Mouse (Mus musculus) intestine, postnatal 0 days (tissue): ENCODE data around the gene Stx3. TPM values are rescaled to one million over a fixed set of nuclear protein-coding genes. Genes with fewer than 3 reads are reported as not detected.

Experiments
- ATAC-seq: fragments of 200-750 bp; cut with Nextera tagmentation; 2 replicates; pipeline ENCODE4 v1.8.0; 2017; ENCODE audit warnings: mild to moderate bottlenecking, moderate TSS enrichment, moderate library complexity
- H3K27ac ChIP-seq: fragments of 300-500 bp; sonication (generic); 2 replicates; pipeline ENCODE4 v1.5.1; 2014; ENCODE audit warnings: mild to moderate bottlenecking, low read depth, low read length, moderate library complexity
- H3K27me3 ChIP-seq: fragments of 300-500 bp; sonication (generic); replicated peaks from 2 replicates; pipeline ENCODE4 v1.6.1; 2014; ENCODE audit warnings: low read length, mixed read lengths; ENCODE audit not compliant: control insufficient read depth, insufficient read depth
- H3K36me3 ChIP-seq: fragments of 300-500 bp; sonication (generic); 2 replicates; pipeline ENCODE4 v1.6.1; 2014; ENCODE audit warnings: mild to moderate bottlenecking, moderate library complexity; ENCODE audit not compliant: control insufficient read depth, insufficient read depth
- H3K4me1 ChIP-seq: fragments of 300-500 bp; sonication (generic); replicated peaks from 2 replicates; pipeline ENCODE4 v1.6.1; 2014; ENCODE audit warnings: antibody characterized with exemption, low read length, mixed read lengths; ENCODE audit not compliant: control insufficient read depth, insufficient read depth
- H3K4me2 ChIP-seq: fragments of 300-500 bp; sonication (generic); replicated peaks from 2 replicates; pipeline ENCODE4 v1.6.1; 2014; ENCODE audit warnings: low read depth, mild to moderate bottlenecking, moderate library complexity
- H3K4me3 ChIP-seq: fragments of 300-500 bp; sonication (generic); 2 replicates; pipeline ENCODE4 v1.5.1; 2014; ENCODE audit warnings: low read depth, low read length
- H3K9ac ChIP-seq: fragments of 300-500 bp; sonication (generic); 2 replicates; pipeline ENCODE4 v1.6.1; 2014; ENCODE audit warnings: mild to moderate bottlenecking, low read depth, low read length
- H3K9me3 ChIP-seq: fragments of 300-500 bp; sonication (generic); 2 replicates; pipeline ENCODE4 v1.6.1; 2016; ENCODE audit warnings: mixed run types; ENCODE audit not compliant: control insufficient read depth
- CTCF ChIP-seq: sonication (generic); IDR thresholded peaks from 2 replicates; pipeline ENCODE4 v1.5.1; 2016; ENCODE audit warnings: low read depth, mild to moderate bottlenecking, control low read depth, antibody characterized with exemption, moderate library complexity
- WGBS: fragments of 180-500 bp; shearing (Covaris S2); extraction: QIAGEN DNeasy Blood & Tissue Kit; methylation state at CpG from one replicate; pipeline ENCODE4 v1.1.7; 2014; 5-methylcytosine and 5-hydroxymethylcytosine counted together
- polyA plus RNA-seq: library from polyadenylated mRNA; unstranded; fragments of >200 nt; fragmentation: Nextera tagmentation; extraction: Ambion mirVana; gene quantifications from 2 replicates; pipeline ENCODE4 v1.2.1, GENCODE M21; 2015

Stx3 gene
- polyA plus RNA-seq, 1 experiment from 2014 or later, result 125 TPM

DNA sequence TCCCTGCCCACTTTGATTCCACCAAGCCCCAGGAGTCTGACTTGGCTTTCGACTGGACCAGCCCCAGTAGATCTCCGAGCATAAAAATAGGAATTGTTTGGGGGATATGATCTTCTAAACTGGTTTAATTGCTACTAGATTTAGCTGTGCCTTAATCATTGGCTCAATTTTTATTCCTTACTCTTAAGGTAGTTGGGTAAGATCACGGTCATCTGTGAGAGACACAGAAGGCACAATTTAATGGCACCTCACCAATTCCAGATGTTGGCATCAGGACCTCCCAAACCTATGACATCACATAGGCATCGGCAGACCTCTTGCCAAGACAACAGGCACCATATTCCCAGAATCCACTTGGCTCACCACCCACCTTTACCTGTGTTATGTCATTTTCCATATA lies 19.9 kb upstream of the Stx3 start, which contains the start of gene Olfr1417:
Olfr1417 (minus strand) TSS at position 101 of the 400 bp plus-strand sequence.
- H3K27me3 ChIP-seq, result no peaks in the 10 kb centered on the region

DNA sequence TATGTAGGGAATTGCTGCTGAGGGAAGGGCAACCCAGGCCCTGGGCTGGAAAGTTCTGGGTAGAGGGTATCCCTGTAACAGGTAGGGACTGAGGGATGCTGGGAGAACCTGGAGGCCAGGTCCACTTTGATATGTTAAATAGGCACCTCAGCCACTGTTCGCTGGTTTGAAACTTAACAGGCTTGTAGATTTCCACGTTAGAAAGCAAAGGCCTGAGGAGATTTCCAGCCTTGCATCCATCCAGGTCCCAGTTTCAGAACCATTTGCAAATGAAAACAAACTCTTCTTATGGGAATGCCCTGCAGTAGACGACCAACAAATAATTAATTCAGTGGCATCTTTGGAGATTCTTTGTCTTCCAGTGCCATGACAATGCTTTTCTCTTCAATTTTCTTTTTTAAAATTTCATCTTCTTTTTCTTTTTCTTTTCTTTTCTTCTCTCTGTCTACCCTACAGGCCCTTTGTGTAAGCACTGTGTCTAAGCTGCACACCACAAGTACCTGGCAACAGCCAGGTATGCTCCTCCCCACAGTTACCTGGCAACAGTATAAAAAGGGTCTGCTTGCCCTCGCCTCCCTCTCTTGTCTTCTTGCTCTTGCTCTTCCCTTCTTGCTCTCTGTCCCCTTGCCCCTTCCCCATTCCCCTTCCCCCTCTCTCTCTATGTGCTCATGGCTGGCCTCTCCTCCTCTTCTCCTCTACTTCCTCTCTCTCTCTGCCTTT lies 4.3 kb upstream of the Stx3 start:
- Histone ChIP-seq H3K9ac (no peak overlapping the region), H3K27me3 (no peaks in the 10 kb centered on the region), H3K4me3 (no peak overlapping the region), H3K36me3 (no peaks in the 10 kb centered on the region), H3K9me3 (no peaks in the 10 kb centered on the region), H3K27ac (no peak overlapping the region), H3K4me1 (0 out of 2 replicates have a peak, but pooled peaks cover 3% of the 10 kb centered on the region), H3K4me2 (no peak overlapping the region)
- WGBS, result 59% methylated on average over 4 of the region's 4 CpGs
- no peak for ATAC-seq
- no peak for TF ChIP-seq CTCF

More for the DNA sequence above, 19.9 kb upstream of the Stx3 start, which contains the start of gene Olfr1417:
- TF ChIP-seq CTCF, result no peak
- no peak for ATAC-seq
- 91% methylated on average over 4 of the region's 4 CpGs for WGBS
- Histone ChIP-seq H3K4me3 (no peak within 1 kb of the TSS), H3K9me3 (no peaks in the 10 kb centered on the region), H3K4me2 (no peak within 1 kb of the TSS), H3K36me3 (no peaks in the 10 kb centered on the region), H3K9ac (no peak within 1 kb of the TSS), H3K4me1 (no peaks in the 10 kb centered on the region), H3K27ac (no peak within 1 kb of the TSS)

DNA sequence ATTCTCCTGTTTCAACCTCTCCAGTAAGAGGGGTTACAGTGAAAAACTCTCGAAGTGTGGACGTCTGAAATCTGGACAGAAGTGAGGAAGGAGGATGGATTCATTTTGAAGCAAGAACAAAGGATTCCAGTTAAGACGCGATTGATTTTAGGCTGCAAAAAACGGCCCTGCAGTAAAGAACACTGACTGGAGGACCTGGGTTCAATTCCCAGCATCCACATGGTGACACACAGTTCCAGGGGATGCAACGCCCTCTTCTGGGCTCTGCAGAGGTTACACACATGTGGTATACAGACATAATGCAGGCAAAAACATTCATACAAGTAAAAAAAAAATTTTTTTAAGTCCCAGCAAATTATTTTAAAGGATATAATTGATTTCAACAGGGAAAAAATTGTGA lies 1.0 kb upstream of the Stx3 start:
- Histone ChIP-seq H3K4me2 (peak overlapping the region; percentile 82), H3K4me3 (peak overlapping the region; percentile 90; the same call in 1 of the 2 replicates), H3K27me3 (no peaks in the 10 kb centered on the region), H3K9me3 (no peaks in the 10 kb centered on the region), H3K4me1 (0 out of 2 replicates have a peak, but pooled peaks cover 3% of the 10 kb centered on the region), H3K36me3 (no peaks in the 10 kb centered on the region; the same call in 1 of the 2 replicates), H3K9ac (peak overlapping the region; percentile 93; the same call in 1 of the 2 replicates), H3K27ac (peak overlapping the region; percentile 99)
- TF ChIP-seq CTCF, result no peak
- WGBS, result 31% methylated on average over 6 of the region's 6 CpGs
- ATAC-seq, result no peak

DNA sequence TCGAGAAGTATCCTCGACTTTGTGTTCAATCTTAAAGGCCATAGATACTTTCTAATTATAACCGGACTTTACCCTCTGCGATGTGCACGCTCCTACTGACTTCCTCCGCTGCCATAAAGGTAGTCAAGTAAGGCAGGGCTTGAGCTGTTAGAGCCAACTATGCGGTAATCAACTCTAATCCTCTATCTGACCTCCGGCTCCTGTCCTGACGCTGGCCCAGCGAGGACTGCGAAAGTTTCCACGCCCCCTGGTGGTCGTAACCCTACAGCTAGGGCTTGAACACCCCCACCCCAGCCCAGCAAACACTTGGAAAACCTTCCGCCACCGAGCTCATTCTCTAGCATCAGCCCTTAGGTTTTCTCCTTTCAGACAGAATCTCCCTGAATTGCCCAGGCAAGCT lies 597 bp upstream of the Stx3 start:
- peak; percentile 81 for TF ChIP-seq CTCF
- H3K9me3 ChIP-seq, result no peaks in the 10 kb centered on the region
- WGBS, result under 1% methylated on average over 15 of the region's 15 CpGs
- H3K4me3 ChIP-seq, result peak overlapping the region; percentile 90
- peak overlapping the region; percentile 82 for H3K4me2 ChIP-seq
- peak overlapping the region; percentile 93; the same call in 1 of the 2 replicates for H3K9ac ChIP-seq
- peak overlapping the region; percentile 99 for H3K27ac ChIP-seq
- H3K4me1 ChIP-seq, result 0 out of 2 replicates have a peak, but pooled peaks cover 3% of the 10 kb centered on the region
- no peaks in the 10 kb centered on the region for H3K27me3 ChIP-seq
- H3K36me3 ChIP-seq, result no peaks in the 10 kb centered on the region; the same call in 1 of the 2 replicates
- peak; percentile 64 for ATAC-seq

DNA sequence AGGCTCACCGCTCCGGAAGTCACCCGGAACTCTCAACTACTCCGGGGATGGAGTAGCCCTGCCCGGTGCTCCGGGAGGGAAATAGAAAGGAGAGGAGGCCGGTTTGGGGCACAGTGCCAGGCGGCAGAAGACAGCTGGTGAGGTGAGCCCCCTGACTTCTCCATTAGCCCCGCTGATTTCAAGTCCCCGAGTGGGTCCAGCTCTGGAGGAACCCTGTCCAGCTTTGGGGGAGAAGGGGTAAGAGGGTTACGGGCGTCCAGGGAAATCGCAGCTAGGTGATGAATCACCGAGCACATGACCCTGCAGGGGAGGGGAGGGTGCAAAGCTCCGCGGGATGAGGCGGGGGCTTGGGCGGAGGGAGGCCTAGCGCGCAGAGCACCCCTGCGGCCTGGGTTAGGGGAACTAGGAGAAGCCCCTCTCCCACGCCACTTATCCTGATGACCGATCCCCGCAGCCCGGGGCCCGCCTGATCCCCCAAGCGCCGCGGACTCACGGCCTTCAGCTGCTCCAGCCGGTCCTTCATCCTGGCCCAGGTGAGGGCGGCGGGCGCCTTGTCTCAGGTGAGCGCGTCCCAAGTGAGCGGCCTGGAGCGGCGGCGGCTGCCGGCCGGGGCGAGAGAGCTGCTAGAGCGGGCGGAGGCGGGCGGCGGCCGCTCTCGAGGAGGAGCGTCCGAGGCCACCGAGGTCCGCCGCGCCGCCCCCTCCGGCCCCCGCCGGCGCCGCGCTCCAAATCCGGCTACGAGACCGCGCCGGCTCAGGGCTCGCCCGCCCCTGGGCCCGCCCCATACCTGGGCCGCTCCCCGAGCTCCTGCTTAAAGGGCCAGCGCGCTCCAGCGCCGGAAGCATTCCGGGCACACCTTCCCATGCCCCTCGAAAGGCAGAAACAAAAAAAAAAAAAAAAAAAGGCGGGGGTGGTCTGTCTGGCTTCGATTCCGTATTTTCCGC lies 732 bp downstream of the Stx3 start:
- Histone ChIP-seq H3K36me3 (no peaks in the 10 kb centered on the region; the same call in 1 of the 2 replicates), H3K4me2 (peak overlapping the region; percentile 82), H3K4me3 (peak overlapping the region; percentile 90), H3K4me1 (peaks cover 3% of the 10 kb centered on the region; the same call in 1 of the 2 replicates), H3K27ac (peak overlapping the region; percentile 99), H3K9me3 (no peaks in the 10 kb centered on the region), H3K9ac (peak overlapping the region; percentile 93), H3K27me3 (no peaks in the 10 kb centered on the region)
- no peak for TF ChIP-seq CTCF
- under 1% methylated on average over 71 of the region's 83 CpGs for WGBS
- ATAC-seq, result peak; percentile 78

DNA sequence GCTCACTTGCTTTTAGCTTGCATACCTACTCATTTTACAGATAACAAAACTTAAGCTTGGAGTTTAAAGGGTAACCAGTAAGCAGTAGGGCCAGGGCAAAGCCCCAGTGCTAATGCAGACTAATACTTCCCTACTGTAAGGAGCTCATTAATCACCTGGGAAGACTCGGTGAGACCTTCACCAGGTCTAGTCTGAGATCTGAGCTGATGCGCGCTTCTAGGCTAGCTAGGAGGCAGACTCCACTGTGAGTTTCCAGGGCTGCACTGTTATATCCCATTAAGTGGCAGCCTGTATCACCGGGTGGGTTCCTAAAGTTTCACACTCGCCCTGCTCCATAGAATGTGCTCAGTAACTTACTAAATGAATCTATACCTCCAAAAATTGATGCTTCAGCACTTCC lies 1.6 kb downstream of the Stx3 start:
- Histone ChIP-seq H3K4me3 (peak overlapping the region; percentile 90), H3K9ac (peak overlapping the region; percentile 93), H3K27ac (peak overlapping the region; percentile 99), H3K9me3 (no peaks in the 10 kb centered on the region), H3K4me2 (peak overlapping the region; percentile 82), H3K36me3 (no peaks in the 10 kb centered on the region; the same call in 1 of the 2 replicates), H3K4me1 (peaks cover 3% of the 10 kb centered on the region; the same call in 1 of the 2 replicates), H3K27me3 (no peaks in the 10 kb centered on the region)
- no peak for TF ChIP-seq CTCF
- 14% methylated on average over 5 of the region's 5 CpGs for WGBS
- ATAC-seq, result no peak
